In the genomic region with DNA sequence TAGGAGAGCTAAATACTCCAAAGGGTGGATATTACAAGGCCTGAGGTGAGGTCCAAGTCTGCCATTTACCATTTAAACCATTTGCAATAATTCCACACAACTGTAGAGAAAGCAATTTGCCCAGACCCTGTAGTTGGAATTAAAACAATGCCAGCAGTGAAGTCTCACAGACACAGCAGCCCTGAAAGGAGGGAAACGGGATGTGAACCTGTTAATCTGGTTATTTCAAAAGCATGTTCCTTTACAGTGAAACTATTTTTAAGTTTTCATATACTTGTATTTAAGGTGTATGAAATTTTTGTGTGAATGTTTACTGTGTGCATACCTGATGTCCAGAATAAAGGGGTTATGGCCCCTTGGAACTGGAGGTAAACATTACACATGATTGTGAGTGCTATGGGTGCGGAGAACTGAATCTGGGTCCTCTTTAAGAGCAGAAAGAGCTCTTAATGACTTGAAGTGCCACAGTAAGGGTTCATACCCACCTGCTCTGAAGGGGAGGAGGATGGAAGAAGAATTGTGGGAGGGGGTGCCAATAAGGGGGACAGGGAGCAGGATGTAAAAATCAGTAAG, we compare ENCODE assay signal across 35 mouse cellular contexts.
"Had no signal": no experiment of that assay in that cellular context is flagged by ENCODE, and none has a peak within 500 bp of the region (broad histone marks: within the 10 kb centered on the region; RNA-seq: fewer than 3 reads in every experiment).

No protein-coding gene starts in this region.

- ATAC-seq: hindbrain, embryonic 16.5 days; hindbrain, postnatal 0 days; inflammation-experienced regulatory T-cells, adult 6 months; intestine, embryonic 15.5 days; intestine, embryonic 16.5 days; intestine, postnatal 0 days had no signal

- H3K4me2 ChIP-seq: heart, embryonic 11.5 days; heart, embryonic 12.5 days; heart, embryonic 13.5 days; heart, embryonic 15.5 days; hindbrain, embryonic 12.5 days; hindbrain, embryonic 13.5 days; hindbrain, embryonic 14.5 days; hindbrain, embryonic 15.5 days; intestine, embryonic 15.5 days; kidney, embryonic 15.5 days had no signal

- H3K9me3 ChIP-seq: heart, embryonic 10.5 days; heart, embryonic 12.5 days; heart, embryonic 13.5 days; heart, embryonic 15.5 days; hindbrain, embryonic 10.5 days; hindbrain, embryonic 12.5 days; hindbrain, embryonic 13.5 days; hindbrain, embryonic 15.5 days; intestine, embryonic 15.5 days; kidney, embryonic 15.5 days had no signal

- H3K27me3 ChIP-seq: heart, embryonic 12.5 days; heart, embryonic 13.5 days; heart, embryonic 15.5 days; hindbrain, embryonic 12.5 days; hindbrain, embryonic 13.5 days; hindbrain, embryonic 15.5 days; intestine, embryonic 15.5 days; kidney, embryonic 15.5 days had no signal

- H3K36me3 ChIP-seq: heart, embryonic 10.5 days; heart, embryonic 12.5 days; heart, embryonic 13.5 days; heart, embryonic 15.5 days; hindbrain, embryonic 10.5 days; hindbrain, embryonic 12.5 days; hindbrain, embryonic 13.5 days; hindbrain, embryonic 15.5 days; intestine, embryonic 15.5 days; kidney, embryonic 15.5 days had no signal

- DNase-seq: heart, adult 2 months; heart, postnatal 10 days; heart, postnatal 14 days; heart, postnatal 36 days; heart, postnatal 4 days; kidney, adult 11 months; kidney, adult 18-20 months; kidney, adult 2 months; kidney, adult 8-10 months; kidney, adult 9 months; kidney, postnatal 10 days; kidney, postnatal 14 days; kidney, postnatal 25 days; kidney, postnatal 36 days; kidney, postnatal 4 days; layer of hippocampus, adult 9-11 months had no signal

- H3K27ac ChIP-seq: heart, adult 2 months; heart, embryonic 10.5 days; heart, embryonic 13.5 days; heart, embryonic 15.5 days; hindbrain, embryonic 10.5 days; hindbrain, embryonic 12.5 days; hindbrain, embryonic 13.5 days; hindbrain, embryonic 14.5 days; hindbrain, embryonic 15.5 days; hindbrain, postnatal 0 days; intestine, embryonic 15.5 days; kidney, embryonic 15.5 days; kidney, postnatal 0 days; layer of hippocampus, adult 2 months had no signal

- H3K4me3 ChIP-seq: heart, adult 2 months; heart, embryonic 10.5 days; heart, embryonic 12.5 days; heart, embryonic 13.5 days; heart, embryonic 15.5 days; hindbrain, embryonic 10.5 days; hindbrain, embryonic 12.5 days; hindbrain, embryonic 13.5 days; hindbrain, embryonic 15.5 days; intestine, embryonic 15.5 days; kidney, embryonic 15.5 days; layer of hippocampus, adult 2 months had no signal

- H3K4me1 ChIP-seq: heart, embryonic 10.5 days; heart, embryonic 12.5 days; heart, embryonic 13.5 days; heart, embryonic 15.5 days; hindbrain, embryonic 10.5 days; hindbrain, embryonic 12.5 days; hindbrain, embryonic 13.5 days; hindbrain, embryonic 15.5 days; intestine, embryonic 15.5 days; kidney, embryonic 15.5 days had no signal

- H3K9ac ChIP-seq: heart, embryonic 12.5 days; heart, embryonic 13.5 days; heart, embryonic 15.5 days; hindbrain, embryonic 12.5 days; hindbrain, embryonic 13.5 days; hindbrain, embryonic 14.5 days; hindbrain, embryonic 15.5 days; intestine, embryonic 15.5 days; kidney, embryonic 15.5 days had no signal
